Mouse (Mus musculus) NIH3T3 (cell line): ENCODE results near the gene U2af1l4.

ENCODE experiments used
- DNase-seq: peaks from one replicate; pipeline ENCODE4 v3.0.0-alpha.2; 2012; ENCODE audit warnings: low read depth

The U2af1l4 gene

GRCm38 (mm10) chr7:30610043-30610442 is 46.9 kb downstream of the U2af1l4 start:
- DNase-seq = no peak

GRCm38 (mm10) chr7:30612654-30613402 is 49.7 kb downstream of the U2af1l4 start, which contains the start of gene Upk1a:
Upk1a (minus strand) TSS chr7:30612847.
- no peak for DNase-seq

- peak; percentile 75 for DNase-seq
Observed at GRCm38 (mm10) chr7:30613529-30614112, 50.5 kb downstream of the U2af1l4 start.

- peak; percentile 63 for DNase-seq
Observed at GRCm38 (mm10) chr7:30614454-30614853, 51.4 kb downstream of the U2af1l4 start.
